Mouse (Mus musculus) kidney, adult 18-20 months (tissue): ENCODE data around the gene Syt7.

Source experiments
- DNase-seq: peaks from one replicate; pipeline ENCODE4 v3.0.0; 2021

The Syt7 gene

DNA sequence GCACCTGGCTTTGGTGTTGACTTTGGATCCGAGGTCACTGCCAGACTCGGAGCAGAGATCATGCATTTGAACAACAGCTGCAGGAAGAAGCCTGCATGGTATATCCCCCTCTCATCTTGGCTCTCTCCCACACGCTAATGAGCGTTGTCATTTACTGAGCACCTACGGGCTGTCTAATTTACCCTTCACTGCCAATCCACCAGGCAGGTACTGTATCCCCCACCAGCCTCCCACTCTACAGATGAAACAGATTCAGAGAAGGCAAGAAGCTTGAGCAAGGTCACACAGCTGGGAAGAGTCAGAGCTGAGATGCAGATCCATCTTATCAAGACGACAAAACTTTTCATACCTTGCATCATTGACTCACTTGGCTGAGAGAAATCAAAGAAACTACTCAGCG is 72.7 kb downstream of the Syt7 start:
- DNase-seq: no peak

GRCm38 (mm10) chr19:10464427-10464826 is 75.5 kb downstream of the Syt7 start:
- DNase-seq: no peak

- DNase-seq: no peak
Measured at GRCm38 (mm10) chr19:10469171-10469658, 80.3 kb downstream of the Syt7 start.

DNA sequence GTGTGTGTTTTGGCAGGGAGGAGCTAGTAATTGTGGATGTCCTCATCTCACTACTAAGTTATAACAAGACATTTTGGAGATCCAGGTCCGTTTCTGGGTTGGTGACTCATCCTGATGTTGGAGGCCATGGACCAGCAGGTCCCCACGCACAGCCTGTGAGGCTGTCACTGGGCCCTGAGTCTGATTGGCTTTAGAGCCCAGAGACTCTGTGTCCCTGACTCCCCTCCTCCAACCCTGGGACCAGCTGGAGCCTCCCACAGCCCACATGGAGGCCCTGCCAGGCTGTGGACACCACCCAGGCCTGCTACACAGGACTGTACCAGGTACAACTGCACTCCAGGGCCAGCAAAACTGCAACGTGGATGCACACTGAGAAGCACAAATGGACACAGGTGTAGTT is 84.1 kb downstream of the Syt7 start:
- DNase-seq: no peak

- no peak for DNase-seq
Measured at GRCm38 (mm10) chr19:10473779-10474178, 84.9 kb downstream of the Syt7 start.

- DNase-seq: no peak
Measured at GRCm38 (mm10) chr19:10479541-10479940, 90.7 kb downstream of the Syt7 start.

- DNase-seq: no peak
Measured at GRCm38 (mm10) chr19:10482703-10483102, 93.8 kb downstream of the Syt7 start, which contains the start of gene Ppp1r32. Gene Ppp1r32 (minus strand): TSS chr19:10482928.

DNA sequence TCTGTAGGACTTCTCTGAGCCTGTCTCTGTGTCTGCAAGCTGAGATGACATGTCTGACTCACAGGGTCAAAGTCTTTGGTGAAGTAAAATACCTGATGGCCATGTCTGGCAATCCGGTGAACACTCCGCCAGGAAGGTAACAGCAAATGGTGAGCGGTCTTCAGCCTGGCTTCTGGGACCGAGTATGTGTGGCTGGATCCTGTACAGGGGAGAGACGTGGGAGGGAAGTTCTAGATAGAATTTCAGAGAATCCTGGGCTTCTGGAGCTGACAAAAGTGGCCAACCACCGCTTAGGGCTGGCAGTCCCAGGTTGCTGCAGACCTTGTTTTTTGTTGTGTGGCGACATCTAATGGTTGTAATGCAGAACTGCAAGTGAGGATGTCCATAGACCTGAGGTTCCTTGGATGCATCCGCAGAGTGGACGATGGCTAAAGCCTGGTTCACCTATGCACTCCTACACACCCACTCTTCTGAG is 97.4 kb downstream of the Syt7 start:
- DNase-seq: peak; percentile 58

DNA sequence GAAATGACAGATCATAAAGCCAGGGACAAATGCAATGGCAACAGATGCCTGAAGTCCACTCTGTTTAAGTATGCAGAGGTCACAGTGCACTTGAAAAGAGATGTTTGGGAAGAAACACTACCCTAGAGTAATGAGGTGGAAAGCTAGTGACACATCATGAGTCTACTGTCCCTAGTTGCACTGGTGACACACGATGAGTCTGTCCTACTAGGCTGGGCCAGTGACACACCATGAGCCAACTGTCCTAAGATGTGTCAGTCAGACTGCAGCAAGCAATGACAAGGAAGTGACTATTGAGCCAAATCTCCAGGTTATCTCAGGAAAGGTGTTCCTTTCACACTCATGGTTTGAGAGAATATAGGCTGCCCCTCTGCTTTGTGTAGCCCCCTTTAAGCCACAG is 106.8 kb downstream of the Syt7 start:
- DNase-seq: no peak

GRCm38 (mm10) chr19:10496976-10497375 is 108.1 kb downstream of the Syt7 start:
- DNase-seq: no peak

GRCm38 (mm10) chr19:10497512-10498160 is 108.7 kb downstream of the Syt7 start:
- DNase-seq: no peak

GRCm38 (mm10) chr19:10500581-10500980 is 111.7 kb downstream of the Syt7 start:
- no peak for DNase-seq

GRCm38 (mm10) chr19:10502571-10502970 is 113.7 kb downstream of the Syt7 start:
- peak; percentile 34 for DNase-seq
